ENCODE assay signal across 23 mouse cellular contexts in the genomic region with DNA sequence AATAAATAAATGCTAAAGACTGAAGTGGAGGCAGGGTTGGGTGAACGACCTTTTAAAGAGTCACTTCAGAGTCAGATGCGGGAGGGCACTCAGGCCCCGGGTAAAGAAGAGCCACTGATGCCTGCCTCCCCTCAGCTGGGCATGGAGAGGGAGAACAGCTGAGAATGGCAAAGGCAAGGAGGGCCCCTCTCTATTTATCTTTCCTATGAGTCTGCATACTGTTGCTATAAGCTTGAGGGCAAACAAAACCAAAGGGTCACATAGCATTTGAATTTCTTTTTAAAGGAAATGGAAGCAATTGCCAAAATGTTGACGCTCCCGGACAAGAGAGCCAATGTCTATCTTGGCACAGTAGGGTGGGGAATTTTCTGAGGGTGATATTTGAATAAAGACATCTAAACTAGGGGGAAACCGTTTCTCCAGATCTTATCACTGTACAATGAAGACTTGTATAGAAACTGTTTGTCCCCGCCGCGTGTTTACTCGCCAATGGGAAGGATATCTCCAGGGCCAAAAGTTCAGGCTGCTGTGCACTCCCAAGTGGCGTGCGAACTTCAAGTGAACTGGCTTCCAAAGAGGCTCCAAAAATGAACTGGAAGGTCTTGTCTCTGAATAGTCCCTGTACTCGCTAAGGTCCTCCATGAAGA. TPM values are rescaled to one million over a fixed set of nuclear protein-coding genes. Genes with fewer than 3 reads are reported as not detected.
DNase-seq lines count a peak whose midpoint lies in the region; ATAC-seq and TF ChIP-seq lines count a peak whose summit lies in the region.
"Had no signal": no experiment of that assay in that cellular context is flagged by ENCODE, and none has a peak within 500 bp of the region (broad histone marks: within the 10 kb centered on the region; RNA-seq: fewer than 3 reads in every experiment).

No protein-coding gene starts in this region.

- no peaks in the 10 kb centered on the region for H3K27me3 ChIP-seq in heart, embryonic 16.5 days (ENCODE audit: control insufficient read depth, insufficient read depth, low read length)
- H3K27me3 ChIP-seq in liver, adult 2 months (ENCODE audit: control insufficient read depth, insufficient read depth, low read length) = no peaks in the 10 kb centered on the region
- no peaks in the 10 kb centered on the region for H3K27me3 ChIP-seq in liver, embryonic 12.5 days (replicated peaks)
- no peaks in the 10 kb centered on the region for H3K27me3 ChIP-seq in lung, embryonic 16.5 days (ENCODE audit: control insufficient read depth, insufficient read depth, low read depth, low read length)
- H3K27me3 ChIP-seq: embryonic facial prominence, embryonic 15.5 days; liver, embryonic 13.5 days; midbrain, embryonic 13.5 days; neural tube, embryonic 13.5 days had no signal

- H3K36me3 ChIP-seq in heart, embryonic 16.5 days (ENCODE audit: control insufficient read depth, insufficient read depth) = no peaks in the 10 kb centered on the region
- no peaks in the 10 kb centered on the region for H3K36me3 ChIP-seq in liver, adult 2 months (ENCODE audit: control insufficient read depth, insufficient read depth, low read length)
- no peaks in the 10 kb centered on the region for H3K36me3 ChIP-seq in liver, embryonic 12.5 days
- no peaks in the 10 kb centered on the region for H3K36me3 ChIP-seq in lung, embryonic 16.5 days (ENCODE audit: control insufficient read depth, insufficient read depth, low read length)
- H3K36me3 ChIP-seq: embryonic facial prominence, embryonic 15.5 days; hindbrain, embryonic 10.5 days; limb, embryonic 10.5 days; liver, embryonic 13.5 days; midbrain, embryonic 13.5 days; neural tube, embryonic 13.5 days had no signal

- H3K4me1 ChIP-seq in heart, embryonic 16.5 days (ENCODE audit: control insufficient read depth, insufficient read depth, low read length) = peaks cover 12% of the 10 kb centered on the region
- H3K4me1 ChIP-seq in liver, adult 2 months (ENCODE audit: control insufficient read depth, insufficient read depth, low read length) = peaks cover 6% of the 10 kb centered on the region
- no peaks in the 10 kb centered on the region for H3K4me1 ChIP-seq in liver, embryonic 12.5 days
- H3K4me1 ChIP-seq in lung, embryonic 16.5 days (replicated peaks; ENCODE audit: control insufficient read depth, insufficient read depth, low read length) = peaks cover 6% of the 10 kb centered on the region; the same call in 1 of the 2 replicates
- H3K4me1 ChIP-seq: liver, embryonic 13.5 days; midbrain, embryonic 13.5 days; neural tube, embryonic 13.5 days had no signal

- H3K9me3 ChIP-seq in heart, embryonic 16.5 days (replicated peaks; ENCODE audit: control insufficient read depth, low read length) = no peaks in the 10 kb centered on the region
- no peaks in the 10 kb centered on the region for H3K9me3 ChIP-seq in liver, embryonic 12.5 days (replicated peaks)
- no peaks in the 10 kb centered on the region for H3K9me3 ChIP-seq in lung, embryonic 16.5 days (ENCODE audit: control insufficient read depth, low read length)
- H3K9me3 ChIP-seq: embryonic facial prominence, embryonic 15.5 days; heart, embryonic 10.5 days; hindbrain, embryonic 10.5 days; limb, embryonic 10.5 days; liver, embryonic 13.5 days; midbrain, embryonic 13.5 days; neural tube, embryonic 13.5 days had no signal

- ATAC-seq in heart, embryonic 16.5 days (replicated peaks; ENCODE audit: extremely low read depth, insufficient read depth, low FRiP score) = peak; percentile 32; the same call in 1 of the 2 replicates
- no peak for ATAC-seq in liver, embryonic 12.5 days
- ATAC-seq in lung, embryonic 16.5 days (ENCODE audit: low read depth) = peak; percentile 75
- ATAC-seq: forebrain, embryonic 16.5 days; midbrain, embryonic 13.5 days had no signal

- H3K79me2 ChIP-seq in liver, adult 2 months (ENCODE audit: control insufficient read depth, insufficient read depth, low read length) = no peaks in the 10 kb centered on the region

- no peak overlapping the region for H3K4me3 ChIP-seq in heart, embryonic 16.5 days (ENCODE audit: low read length)
- no peak overlapping the region for H3K4me3 ChIP-seq in liver, adult 2 months (ENCODE audit: insufficient read depth, low read depth, low read length)
- no peak overlapping the region for H3K4me3 ChIP-seq in liver, embryonic 12.5 days
- no peak overlapping the region for H3K4me3 ChIP-seq in lung, embryonic 16.5 days (ENCODE audit: low read length)
- H3K4me3 ChIP-seq: embryonic facial prominence, embryonic 15.5 days; heart, embryonic 10.5 days; hindbrain, embryonic 10.5 days; limb, embryonic 10.5 days; liver, embryonic 13.5 days; midbrain, embryonic 13.5 days; neural tube, embryonic 13.5 days had no signal

- TF ChIP-seq CTCF in liver, adult 2 months (IDR thresholded peaks at IDR 0.05; ENCODE audit: low read depth, low read length) = no peak

- no peak for DNase-seq in heart, postnatal 10 days
- no peak for DNase-seq in liver, adult 2 months (ENCODE audit: extremely low read depth, low read depth, low spot score)
- peak; percentile 40 to 69 for DNase-seq in lung, postnatal 4 days
- no peak for DNase-seq in cerebellum, postnatal 14 days
- DNase-seq: adrenal gland, adult 2 months; cerebellum, adult 8-10 months; gastrocnemius, postnatal 36 days; kidney, postnatal 10 days; liver, embryonic 13.5 days; thymus, postnatal 25 days had no signal

- TF ChIP-seq POLR2A in liver, adult 2 months (IDR thresholded peaks at IDR 0.05; ENCODE audit: extremely low read depth, insufficient read depth, low read length) = no peak

- no peak overlapping the region for H3K9ac ChIP-seq in heart, embryonic 16.5 days (ENCODE audit: low read length)
- no peak overlapping the region for H3K9ac ChIP-seq in liver, adult 2 months (ENCODE audit: low read depth, low read length)
- H3K9ac ChIP-seq in liver, embryonic 12.5 days = no peak overlapping the region
- H3K9ac ChIP-seq in lung, embryonic 16.5 days (ENCODE audit: low read length) = no peak overlapping the region
- H3K9ac ChIP-seq: embryonic facial prominence, embryonic 15.5 days; liver, embryonic 13.5 days; midbrain, embryonic 13.5 days; neural tube, embryonic 13.5 days had no signal

- 52% methylated on average over 13 of the region's 13 CpGs for WGBS in heart, embryonic 16.5 days
- WGBS in liver, adult 2 months = 68% methylated on average over 13 of the region's 13 CpGs
- WGBS in liver, embryonic 12.5 days (ENCODE audit: insufficient replicate concordance) = 71% methylated on average over 13 of the region's 13 CpGs
- 31% methylated on average over 13 of the region's 13 CpGs for WGBS in lung, embryonic 16.5 days

- H3K27ac ChIP-seq in heart, embryonic 16.5 days (ENCODE audit: low read length) = 0 out of 2 replicates have a peak overlapping the region, but pooled peaks have one; percentile 2
- H3K27ac ChIP-seq in liver, adult 2 months (replicated peaks; ENCODE audit: insufficient read depth, low read depth, low read length) = peak overlapping the region; percentile 14; the same call in 1 of the 2 replicates
- H3K27ac ChIP-seq in liver, embryonic 12.5 days = no peak overlapping the region
- H3K27ac ChIP-seq in lung, embryonic 16.5 days (ENCODE audit: low read length) = peak overlapping the region; percentile 45; the same call in 1 of the 2 replicates
- H3K27ac ChIP-seq: embryonic facial prominence, embryonic 15.5 days; hindbrain, embryonic 10.5 days; limb, embryonic 10.5 days; liver, embryonic 13.5 days; midbrain, embryonic 13.5 days; neural tube, embryonic 13.5 days had no signal

- H3K4me2 ChIP-seq in heart, embryonic 16.5 days (ENCODE audit: low read depth, low read length) = no peak overlapping the region
- no peak overlapping the region for H3K4me2 ChIP-seq in liver, embryonic 12.5 days
- H3K4me2 ChIP-seq in lung, embryonic 16.5 days (ENCODE audit: low read depth, low read length) = no peak overlapping the region
- H3K4me2 ChIP-seq: embryonic facial prominence, embryonic 15.5 days; liver, embryonic 13.5 days; midbrain, embryonic 13.5 days; neural tube, embryonic 13.5 days had no signal

- intact Hi-C loops in heart, postnatal 10 days (cut with DNase I) = no loop called here

RNA-seq across cellular contexts. Expression of a gene that starts 10.1 kb away (rescaled TPM):
- polyA plus RNA-seq in heart, embryonic 16.5 days (2015; fragmentation: Nextera tagmentation; extraction: Ambion mirVana) = 0.16 TPM in 2 replicates
- not detected for total RNA-seq in heart, postnatal 10 days (2021)
- 0.07 TPM in 1 of 2 replicates, not detected in the other for total RNA-seq in liver, adult 2 months (2014; rRNA removed)
- not detected in 2 replicates for polyA plus RNA-seq in liver, adult 2 months (2012; rRNA removed)
- 0.07 and 0.11 TPM in 2 replicates for polyA plus RNA-seq in liver, embryonic 12.5 days (2016; fragmentation: Nextera tagmentation; extraction: Ambion mirVana)
- 0.54 and 0.55 TPM in 2 replicates for polyA plus RNA-seq in lung, embryonic 16.5 days (2015; fragmentation: Nextera tagmentation; extraction: Ambion mirVana)
- total RNA-seq: adrenal gland, adult 2 months; gastrocnemius, postnatal 36 days; left cerebral cortex, adult 8-10 months; megakaryocyte, adult 5-6 weeks had no signal
- polyA plus RNA-seq: cortical plate, adult 2 months; liver, embryonic 13.5 days had no signal

Comparison
In these comparisons a context has a peak if more than half of its experiments do, and no peak if none do; other contexts are left out.
1. DNase-seq: peak in lung, postnatal 4 days (2 of 2); none in heart, postnatal 10 days (0 of 2), liver, adult 2 months (single experiment) and cerebellum, postnatal 14 days (0 of 2).